Mouse (Mus musculus) limb, embryonic 14.5 days (tissue): ENCODE data around the gene C1ql1. TPM values are rescaled to one million over a fixed set of nuclear protein-coding genes. Genes with fewer than 3 reads are reported as not detected.
"Not testable (repeated sequence)": the region's sequence is repeated elsewhere in the genome, so short reads cannot be mapped to it uniquely, and the experiment has no call there.

ENCODE experiments used
- ATAC-seq: fragments of 200-750 bp; cut with Nextera tagmentation; 2 replicates; pipeline ENCODE4 v1.8.0; 2017; ENCODE audit warnings: low read depth, moderate number of reproducible peaks, moderate TSS enrichment; ENCODE audit not compliant: low FRiP score
- DNase-seq: peaks from one replicate; pipeline ENCODE4 v3.0.0-alpha.2; 2015; ENCODE audit warnings: low spot score
- H3K27ac ChIP-seq: fragments of 300-500 bp; sonication (generic); replicated peaks from 2 replicates; pipeline ENCODE4 v1.5.1; 2014; ENCODE audit warnings: low read depth, mild to moderate bottlenecking, low read length, moderate library complexity, mixed read lengths
- H3K27me3 ChIP-seq: fragments of 300-500 bp; sonication (generic); 2 replicates; pipeline ENCODE4 v1.6.1; 2014; ENCODE audit warnings: low read length, mixed read lengths; ENCODE audit not compliant: control insufficient read depth, insufficient read depth
- H3K36me3 ChIP-seq: fragments of 300-500 bp; sonication (generic); 2 replicates; pipeline ENCODE4 v1.6.1; 2014; ENCODE audit warnings: mild to moderate bottlenecking, low read length, moderate library complexity, mixed read lengths; ENCODE audit not compliant: control insufficient read depth, insufficient read depth
- H3K4me1 ChIP-seq: fragments of 300-500 bp; sonication (generic); 2 replicates; pipeline ENCODE4 v1.6.1; 2014; ENCODE audit warnings: antibody characterized with exemption, low read length, mixed read lengths; ENCODE audit not compliant: control insufficient read depth, insufficient read depth
- H3K4me2 ChIP-seq: fragments of 300-500 bp; sonication (generic); replicated peaks from 2 replicates; pipeline ENCODE4 v1.6.1; 2014; ENCODE audit warnings: low read depth, mild to moderate bottlenecking, low read length, moderate library complexity; ENCODE audit not compliant: severe bottlenecking
- H3K4me3 ChIP-seq: fragments of 300-500 bp; sonication (generic); replicated peaks from 2 replicates; pipeline ENCODE4 v1.5.1; 2014; ENCODE audit warnings: low read length
- H3K9ac ChIP-seq: fragments of 300-500 bp; sonication (generic); 2 replicates; pipeline ENCODE4 v1.6.1; 2014; ENCODE audit warnings: mild to moderate bottlenecking, low read depth, low read length, moderate library complexity; ENCODE audit not compliant: severe bottlenecking
- H3K9me3 ChIP-seq: fragments of 300-500 bp; sonication (generic); 2 replicates; pipeline ENCODE4 v1.6.1; 2016; ENCODE audit warnings: low read length; ENCODE audit not compliant: control insufficient read depth
- POLR2A ChIP-seq: fragments of 200-500 bp; IDR thresholded peaks from 2 replicates; pipeline ENCODE4 v1.8.0; 2012; ENCODE audit warnings: inconsistent platforms, mild to moderate bottlenecking, moderate library complexity, borderline replicate concordance; ENCODE audit not compliant: insufficient read depth, insufficient read length; ENCODE audit errors: extremely low read depth
- WGBS: fragments of 180-500 bp; shearing (Covaris S2); extraction: QIAGEN DNeasy Blood & Tissue Kit; methylation state at CpG from one replicate; pipeline ENCODE4 v1.1.7; 2014; 5-methylcytosine and 5-hydroxymethylcytosine counted together
- polyA plus RNA-seq, 2 experiments: library from polyadenylated mRNA; depleted of rRNA in 1 of 2; stranded (reverse) in 1 of 2; unstranded in 1 of 2; fragments of >200 nt; fragmentation: Nextera tagmentation in 1 of 2; extraction: Ambion mirVana in 1 of 2; gene quantifications; 2 replicates each; pipeline versions ENCODE4 v1.2.1 to v1.2.3; 2012 to 2014

The C1ql1 gene
- polyA plus RNA-seq, 2 experiments: 1.9 to 3.3 TPM

DNA sequence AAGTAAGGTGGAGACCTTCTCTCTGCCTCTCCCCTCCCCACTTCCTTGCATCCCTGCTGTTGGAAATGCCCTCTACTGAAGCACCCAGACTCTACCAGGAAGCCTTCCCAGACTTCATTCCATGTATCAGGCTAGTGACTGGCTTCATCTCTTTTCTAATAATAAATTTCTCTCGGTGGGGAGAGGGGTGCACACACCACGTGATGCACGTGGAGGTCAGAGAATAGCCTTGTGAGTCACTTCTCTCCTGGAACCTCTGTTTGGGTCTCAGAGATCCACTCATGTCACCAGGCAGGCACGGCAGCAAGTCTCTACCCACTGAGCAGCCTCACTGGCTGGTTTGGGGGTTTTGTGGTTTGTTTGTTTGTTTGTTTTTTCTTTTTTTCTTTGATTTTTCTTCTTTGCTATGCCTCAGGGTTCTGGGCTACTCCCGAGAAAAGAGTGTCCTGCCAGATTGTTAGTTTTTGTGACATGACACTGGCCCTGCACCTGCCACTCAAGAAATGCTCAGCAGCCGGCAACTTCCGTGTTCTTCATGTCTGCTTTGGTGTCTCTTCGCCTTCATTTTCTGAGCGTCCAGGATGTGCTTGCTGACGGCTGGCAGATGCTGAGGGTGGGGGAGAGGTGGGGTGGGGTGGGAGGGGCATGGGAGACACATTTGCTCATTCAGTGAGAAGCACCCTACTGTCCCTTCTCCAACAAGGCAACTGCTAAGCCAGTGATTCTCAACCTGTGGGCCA, 34.8 kb upstream of the C1ql1 start:
- ATAC-seq (no peak), DNase-seq (no peak)
- Histone ChIP-seq H3K9ac (no peak overlapping the region), H3K4me1 (no peaks in the 10 kb centered on the region), H3K27me3 (no peaks in the 10 kb centered on the region), H3K27ac (no peak overlapping the region), H3K4me2 (no peak overlapping the region), H3K4me3 (no peak overlapping the region), H3K9me3 (no peaks in the 10 kb centered on the region), H3K36me3 (no peaks in the 10 kb centered on the region)
- no peak for TF ChIP-seq POLR2A
- 65% methylated on average over 10 of the region's 10 CpGs for WGBS

DNA sequence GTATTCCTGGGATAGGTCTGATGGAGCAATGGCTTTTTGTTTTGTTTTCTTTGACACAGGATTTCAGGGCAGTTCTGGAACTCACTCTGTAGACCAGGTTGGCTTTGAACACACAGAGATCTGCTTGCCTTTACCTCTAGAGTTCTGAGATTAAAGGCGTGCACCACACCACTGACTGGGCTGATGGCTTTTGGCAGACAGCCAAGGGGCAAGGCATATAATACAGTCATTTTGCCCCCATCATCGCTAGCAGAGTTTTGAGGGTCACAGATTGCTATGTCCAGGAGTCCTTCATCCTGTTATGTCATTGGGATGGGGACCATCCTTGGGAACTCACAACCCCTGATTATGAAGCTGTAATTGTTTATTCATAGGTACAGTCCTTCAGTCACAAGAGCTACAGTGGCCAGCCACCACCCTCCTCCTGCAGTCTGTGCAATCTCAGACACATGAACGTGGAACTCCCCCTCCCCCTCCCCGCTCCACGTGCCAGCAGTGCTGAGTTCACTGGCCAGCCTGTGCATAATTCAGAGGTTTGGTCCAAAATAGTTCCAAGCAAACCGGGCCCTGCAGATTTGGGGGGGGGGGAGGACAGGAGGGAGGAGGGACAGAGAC, 31.7 kb upstream of the C1ql1 start:
- DNase-seq: no peak
- Histone ChIP-seq H3K4me3 (no peak overlapping the region), H3K4me2 (no peak overlapping the region), H3K9me3 (no peaks in the 10 kb centered on the region), H3K9ac (no peak overlapping the region), H3K27me3 (no peaks in the 10 kb centered on the region; the same call in 1 of the 2 replicates), H3K4me1 (no peaks in the 10 kb centered on the region), H3K27ac (no peak overlapping the region), H3K36me3 (no peaks in the 10 kb centered on the region)
- TF ChIP-seq POLR2A: no peak
- no peak for ATAC-seq
- WGBS: 42% methylated on average over 6 of the region's 6 CpGs

DNA sequence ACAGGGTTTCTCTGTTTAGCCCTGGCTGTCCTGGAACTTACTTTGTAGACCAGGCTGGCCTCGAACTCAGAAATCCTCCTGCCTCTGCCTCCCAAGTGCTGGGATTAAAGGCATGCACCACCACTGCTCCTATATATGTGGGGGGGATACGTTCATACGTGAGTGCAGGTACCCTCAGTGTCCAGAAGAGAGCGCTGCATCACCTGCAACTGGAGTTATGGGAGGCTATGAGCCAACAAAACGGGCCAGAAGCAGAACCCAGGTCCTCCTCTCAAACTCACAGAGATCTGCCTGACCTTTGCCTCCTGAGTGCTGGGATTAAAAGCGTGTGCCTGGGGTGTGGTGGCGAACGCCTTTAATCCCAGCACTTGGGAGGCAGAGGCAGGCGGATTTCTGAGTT, 29.5 kb upstream of the C1ql1 start:
- H3K4me3 ChIP-seq, H3K36me3 ChIP-seq, DNase-seq, H3K9me3 ChIP-seq, H3K27me3 ChIP-seq, ATAC-seq, H3K27ac ChIP-seq, H3K9ac ChIP-seq, H3K4me2 ChIP-seq, H3K4me1 ChIP-seq: not testable (repeated sequence)
- 85% methylated on average over 9 of the region's 9 CpGs for WGBS

DNA sequence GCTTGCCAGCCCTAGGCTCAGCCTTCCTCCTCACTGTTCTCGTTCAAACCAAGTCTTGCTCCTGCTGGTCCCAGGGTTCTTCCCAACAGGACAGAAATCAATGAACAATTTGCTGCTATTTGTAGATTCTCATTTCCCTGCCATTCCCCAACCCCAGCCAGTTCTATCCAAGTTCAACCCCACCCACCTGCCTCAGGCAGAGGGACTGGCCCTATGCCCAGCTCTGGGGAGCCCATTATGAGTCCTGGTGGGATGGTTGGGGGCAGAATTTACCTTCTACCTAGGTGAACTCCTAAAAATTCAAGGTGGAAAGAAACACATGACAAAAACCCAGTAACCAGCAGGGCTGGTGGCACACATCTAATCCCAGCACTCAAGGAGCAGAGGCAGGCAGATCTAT, 25.8 kb upstream of the C1ql1 start:
- Histone ChIP-seq H3K9ac (no peak overlapping the region), H3K4me3 (no peak overlapping the region), H3K27me3 (no peaks in the 10 kb centered on the region; the same call in 1 of the 2 replicates), H3K9me3 (no peaks in the 10 kb centered on the region), H3K36me3 (no peaks in the 10 kb centered on the region), H3K27ac (no peak overlapping the region), H3K4me1 (peaks cover 4% of the 10 kb centered on the region; the same call in 1 of the 2 replicates), H3K4me2 (no peak overlapping the region)
- DNase-seq: no peak
- 56% methylated on average over 1 of the region's 1 CpGs for WGBS
- no peak for ATAC-seq
- TF ChIP-seq POLR2A: no peak

DNA sequence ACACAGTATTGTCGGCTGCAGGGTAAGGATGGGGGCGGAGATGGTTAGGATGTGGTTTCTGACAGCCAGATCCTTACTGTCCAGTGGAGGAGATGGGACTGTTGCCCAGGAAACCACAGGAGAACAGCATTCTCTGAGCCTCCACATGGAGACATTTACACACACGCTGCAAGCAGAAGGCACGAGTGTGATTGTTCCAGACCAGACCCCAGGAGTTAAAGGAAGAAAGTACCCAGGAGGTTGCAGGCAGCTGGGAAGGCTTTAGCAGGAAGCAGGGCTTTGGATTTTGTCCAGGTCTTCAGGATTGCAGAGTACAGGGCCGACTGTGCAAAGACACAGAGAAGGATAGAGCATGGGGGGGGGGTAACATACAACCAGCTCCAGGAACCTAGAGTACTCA, 25.1 kb upstream of the C1ql1 start:
- no peak for TF ChIP-seq POLR2A
- Histone ChIP-seq H3K4me1 (peaks cover 4% of the 10 kb centered on the region; the same call in 1 of the 2 replicates), H3K27ac (no peak overlapping the region), H3K9ac (no peak overlapping the region), H3K36me3 (no peaks in the 10 kb centered on the region), H3K9me3 (no peaks in the 10 kb centered on the region), H3K27me3 (no peaks in the 10 kb centered on the region; the same call in 1 of the 2 replicates), H3K4me2 (no peak overlapping the region), H3K4me3 (no peak overlapping the region)
- peak; percentile 66 for DNase-seq
- peak; percentile 68 for ATAC-seq
- 26% methylated on average over 5 of the region's 5 CpGs for WGBS
